Mouse (Mus musculus) spleen, adult 2 months (tissue): ENCODE results near the gene Acot5. TPM values are rescaled to one million over a fixed set of nuclear protein-coding genes. Genes with fewer than 3 reads are reported as not detected.

ENCODE experiments used
- DNase-seq, 2 experiments: peaks; one replicate each; pipeline versions ENCODE4 v3.0.0 to v3.0.0-alpha.2; 2012 to 2021; ENCODE audit warnings: low spot score in 2 of 2, low read depth in 1 of 2
- H3K27ac ChIP-seq: fragments of 200-500 bp; 2 replicates; pipeline ENCODE4 v1.5.1; 2012; ENCODE audit warnings: low read length, inconsistent platforms; ENCODE audit not compliant: insufficient read depth
- H3K27me3 ChIP-seq: fragments of 200-500 bp; 2 replicates; pipeline ENCODE4 v1.6.1; 2012; ENCODE audit warnings: mild to moderate bottlenecking, moderate library complexity, low read length, inconsistent platforms; ENCODE audit not compliant: control insufficient read depth, insufficient read depth
- H3K36me3 ChIP-seq: fragments of 200-500 bp; 2 replicates; pipeline ENCODE4 v1.6.1; 2012; ENCODE audit warnings: mild to moderate bottlenecking, low read length, inconsistent platforms; ENCODE audit not compliant: control insufficient read depth, insufficient read depth
- H3K4me1 ChIP-seq: fragments of 200-500 bp; 2 replicates; pipeline ENCODE4 v1.6.1; 2011; ENCODE audit warnings: inconsistent platforms; ENCODE audit not compliant: control insufficient read depth, insufficient read depth, insufficient read length
- H3K4me3 ChIP-seq: fragments of 200-500 bp; 2 replicates; pipeline ENCODE4 v1.5.1; 2011; ENCODE audit warnings: mild to moderate bottlenecking, inconsistent platforms; ENCODE audit not compliant: insufficient read depth, insufficient read length; ENCODE audit errors: extremely low read depth
- CTCF ChIP-seq: fragments of 200-500 bp; IDR thresholded peaks from 2 replicates; pipeline ENCODE4 v1.5.1; 2011; ENCODE audit warnings: mild to moderate bottlenecking, inconsistent platforms; ENCODE audit not compliant: insufficient read depth, insufficient read length, insufficient replicate concordance; ENCODE audit errors: extremely low read depth
- POLR2A ChIP-seq: fragments of 200-500 bp; IDR thresholded peaks from 2 replicates; pipeline ENCODE4 v1.6.1; 2011; ENCODE audit warnings: low read depth, low read length, inconsistent platforms
- WGBS: fragments of 180-500 bp; shearing (Covaris S2); methylation state at CpG from one replicate; pipeline ENCODE4 v1.1.7; 2018; 5-methylcytosine and 5-hydroxymethylcytosine counted together
- polyA plus RNA-seq: library from polyadenylated mRNA; depleted of rRNA; stranded (reverse); fragments of >200 nt; gene quantifications from 2 replicates; pipeline ENCODE4 v1.2.3, GENCODE M21; 2012

Gene Acot5
- polyA plus RNA-seq, 1 experiment = not detected

DNA sequence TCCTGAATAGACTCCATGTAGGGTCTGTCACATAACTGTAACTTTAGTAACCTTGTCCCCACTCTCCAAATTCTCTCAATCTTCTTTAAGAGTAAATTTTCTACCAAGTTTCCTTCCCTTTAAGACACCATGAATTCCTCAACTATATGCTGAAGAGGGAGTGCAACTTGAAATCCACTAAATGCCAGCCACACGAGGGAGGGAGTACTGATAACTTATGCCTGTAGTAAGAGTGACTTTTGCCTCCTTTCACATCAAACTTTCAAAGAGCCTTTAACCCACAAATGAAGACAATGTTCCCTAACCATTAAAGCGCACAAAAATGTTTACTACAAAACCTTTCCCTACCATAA, 32.3 kb downstream of the Acot5 start:
- no peak for DNase-seq
- H3K4me3 ChIP-seq = peak overlapping the region; percentile 54
- no peaks in the 10 kb centered on the region for H3K27me3 ChIP-seq
- H3K36me3 ChIP-seq = no peaks in the 10 kb centered on the region
- TF ChIP-seq CTCF (no peak), POLR2A (no peak)
- H3K4me1 ChIP-seq = peaks cover 3% of the 10 kb centered on the region; the same call in 1 of the 2 replicates
- no peak overlapping the region for H3K27ac ChIP-seq
- 61% methylated on average over 2 of the region's 2 CpGs for WGBS

DNA sequence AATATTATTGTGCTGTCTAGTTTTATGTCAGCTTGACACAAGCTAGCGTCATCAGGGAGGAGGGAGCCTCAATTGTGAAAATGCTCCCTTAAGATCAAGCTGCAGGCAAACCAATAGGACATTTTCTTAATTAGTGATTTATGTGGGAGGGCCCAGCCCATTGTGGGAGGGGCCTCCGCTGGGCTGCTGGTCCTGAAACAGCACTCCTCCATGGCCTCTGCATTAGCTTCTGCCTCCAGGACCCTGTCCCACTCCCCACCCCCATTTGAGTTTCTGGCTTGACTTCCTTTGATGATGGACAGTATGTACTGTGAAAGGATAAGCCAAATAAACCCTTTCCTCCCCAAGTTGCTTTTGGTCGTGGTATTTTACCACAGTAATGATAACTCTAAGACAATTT, 37.9 kb downstream of the Acot5 start:
- Histone ChIP-seq H3K27me3 (no peaks in the 10 kb centered on the region), H3K27ac (no peak overlapping the region), H3K4me3 (no peak overlapping the region), H3K4me1 (no peaks in the 10 kb centered on the region), H3K36me3 (no peaks in the 10 kb centered on the region)
- TF ChIP-seq POLR2A (no peak), CTCF (no peak)
- WGBS = 94% methylated on average over 3 of the region's 3 CpGs
- no peak for DNase-seq

DNA sequence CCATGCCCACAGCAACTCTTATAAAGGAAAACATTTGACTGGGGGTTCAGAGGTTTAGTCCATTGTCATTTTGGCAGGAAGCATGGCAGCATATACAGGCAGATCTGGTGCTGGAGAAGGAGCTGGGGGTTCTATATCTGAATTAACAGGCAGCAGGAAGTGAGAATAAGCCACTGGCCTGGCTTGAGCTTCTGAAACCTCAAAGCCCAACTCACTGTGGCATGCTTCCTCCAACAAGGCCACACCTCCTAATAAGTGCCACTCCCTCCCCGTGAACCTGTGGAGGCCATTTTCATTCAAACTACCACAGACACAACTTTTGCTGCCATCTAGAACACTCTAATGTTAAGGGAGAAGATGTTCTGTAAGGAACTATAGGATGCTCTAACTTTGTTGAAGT, 38.6 kb downstream of the Acot5 start:
- Histone ChIP-seq H3K27ac (no peak overlapping the region), H3K4me3 (no peak overlapping the region), H3K27me3 (no peaks in the 10 kb centered on the region), H3K4me1 (no peaks in the 10 kb centered on the region), H3K36me3 (no peaks in the 10 kb centered on the region)
- DNase-seq = no peak
- WGBS = 21% methylated on average over 1 of the region's 1 CpGs
- TF ChIP-seq CTCF (no peak), POLR2A (no peak)

- H3K4me1 ChIP-seq = peaks cover 3% of the 10 kb centered on the region; the same call in 1 of the 2 replicates
- no peak for TF ChIP-seq POLR2A
- TF ChIP-seq CTCF = no peak
Observed at GRCm38 (mm10) chr12:84109924-84110323, 40.8 kb downstream of the Acot5 start.

GRCm38 (mm10) chr12:84110814-84111213, 41.7 kb downstream of the Acot5 start:
- TF ChIP-seq CTCF (no peak), POLR2A (no peak)
- Histone ChIP-seq H3K4me3 (no peak overlapping the region), H3K4me1 (peaks cover 3% of the 10 kb centered on the region; the same call in 1 of the 2 replicates), H3K27me3 (no peaks in the 10 kb centered on the region), H3K36me3 (no peaks in the 10 kb centered on the region), H3K27ac (no peak overlapping the region)
- DNase-seq = no peak
- WGBS = 66% methylated on average over 4 of the region's 4 CpGs

More at GRCm38 (mm10) chr12:84109924-84110323, 40.8 kb downstream of the Acot5 start:
- WGBS = 88% methylated on average over 1 of the region's 1 CpGs
- no peaks in the 10 kb centered on the region for H3K36me3 ChIP-seq
- no peak overlapping the region for H3K4me3 ChIP-seq
- H3K27me3 ChIP-seq = no peaks in the 10 kb centered on the region
- no peak for DNase-seq
- no peak overlapping the region for H3K27ac ChIP-seq

- Histone ChIP-seq H3K27me3 (no peaks in the 10 kb centered on the region), H3K27ac (no peak overlapping the region), H3K36me3 (no peaks in the 10 kb centered on the region), H3K4me1 (peaks cover 3% of the 10 kb centered on the region; the same call in 1 of the 2 replicates), H3K4me3 (no peak overlapping the region; the same call in 1 of the 2 replicates)
- TF ChIP-seq CTCF (no peak), POLR2A (no peak)
- WGBS = 33% methylated on average over 6 of the region's 6 CpGs
- no peak for DNase-seq
Observed at GRCm38 (mm10) chr12:84113676-84114075, 44.6 kb downstream of the Acot5 start.

- H3K4me1 ChIP-seq = peaks cover 3% of the 10 kb centered on the region; the same call in 1 of the 2 replicates
- H3K36me3 ChIP-seq = no peaks in the 10 kb centered on the region
- no peaks in the 10 kb centered on the region for H3K27me3 ChIP-seq
- peak within 1 kb of the TSS; percentile 68 for H3K4me3 ChIP-seq
- WGBS = 5% methylated on average over 35 of the region's 35 CpGs
- DNase-seq = peak; percentile 49 to 69
- H3K27ac ChIP-seq = no peak within 1 kb of the TSS
- no peak for TF ChIP-seq CTCF
Observed at GRCm38 (mm10) chr12:84114153-84114994, 45.2 kb downstream of the Acot5 start, which contains the start of gene Dnal1. TSS of gene Dnal1 (plus strand) at chr12:84114366.
